Mouse (Mus musculus) C2C12 (cell line): Measurements from ENCODE around the gene Slc10a4.

ENCODE experiments used
- CEBPB ChIP-seq: IDR thresholded peaks from one replicate; pipeline ENCODE4 v1.6.1; 2011; ENCODE audit warnings: low read depth, mild to moderate bottlenecking, control low read depth, moderate library complexity
- CTCF ChIP-seq: IDR thresholded peaks from one replicate; pipeline ENCODE4 v1.5.1; 2011; ENCODE audit not compliant: control insufficient read depth, insufficient read depth, insufficient read length
- FOSL1 ChIP-seq: IDR thresholded peaks from one replicate; pipeline ENCODE4 v1.8.0; 2011; ENCODE audit warnings: mild to moderate bottlenecking, low read length; ENCODE audit not compliant: poor library complexity, insufficient read depth, severe bottlenecking
- MAX ChIP-seq: IDR thresholded peaks from one replicate; pipeline ENCODE4 v1.6.1; 2011; ENCODE audit warnings: mild to moderate bottlenecking, control low read depth
- MYOD1 ChIP-seq: IDR thresholded peaks from one replicate; pipeline ENCODE4 v1.6.1; 2011; ENCODE audit warnings: low read depth; ENCODE audit not compliant: control insufficient read depth, insufficient read length
- MYOG ChIP-seq: IDR thresholded peaks from one replicate; pipeline ENCODE4 v1.6.1; 2011; ENCODE audit not compliant: control insufficient read depth, insufficient read length; ENCODE audit errors: extremely low read depth
- USF1 ChIP-seq: IDR thresholded peaks from one replicate; pipeline ENCODE4 v1.6.1; 2011; ENCODE audit warnings: low read depth, mild to moderate bottlenecking, control low read depth, moderate library complexity

- TF ChIP-seq MYOD1 (no peak), CTCF (no peak), USF1 (no peak), FOSL1 (no peak), MYOG (no peak), MAX (no peak), CEBPB (no peak)
Measured at GRCm38 (mm10) chr5:72976539-72976938, 30.1 kb upstream of the Slc10a4 start.
